14 mouse cellular contexts compared by ENCODE assay signal in the genomic region with DNA sequence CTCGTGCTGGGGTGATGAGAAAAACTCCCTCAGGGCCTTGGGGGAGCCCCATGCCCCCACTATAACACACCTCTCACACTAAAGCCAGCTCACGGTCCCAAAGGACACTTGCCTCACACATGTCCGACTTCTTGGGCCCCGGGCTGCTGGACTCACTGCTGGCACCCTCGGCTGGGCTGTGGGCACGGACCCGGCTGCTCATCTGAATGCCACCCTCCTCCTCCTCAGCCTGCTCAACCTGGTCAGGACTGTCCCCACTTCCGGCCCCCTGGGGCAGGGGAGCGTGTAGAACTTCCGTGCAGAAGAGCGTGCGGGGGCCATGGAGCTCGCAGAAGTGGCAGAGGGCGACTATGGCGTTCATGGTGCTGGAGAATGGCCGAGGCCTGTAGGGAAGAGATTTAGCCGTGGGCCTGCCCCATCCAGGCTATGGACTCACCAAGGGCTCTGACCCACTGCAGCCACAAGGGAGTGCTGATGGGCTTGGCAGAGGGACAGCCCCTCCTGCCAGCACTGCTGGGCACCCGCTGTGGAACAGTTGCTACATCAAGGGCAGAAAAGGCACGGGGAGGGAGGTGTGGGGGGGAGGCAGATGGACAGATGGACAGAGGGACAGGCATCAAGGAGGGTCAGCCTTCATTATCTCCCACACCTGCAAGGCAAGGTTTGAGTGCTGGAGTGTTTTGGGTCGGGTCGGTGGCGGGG. TPM values are rescaled to one million over a fixed set of nuclear protein-coding genes. Genes with fewer than 3 reads are reported as not detected.
DNase-seq lines count a peak whose midpoint lies in the region; ATAC-seq and TF ChIP-seq lines count a peak whose summit lies in the region.
"Had no signal": no experiment of that assay in that cellular context is flagged by ENCODE, and none has a peak within 500 bp of the region (broad histone marks: within the 10 kb centered on the region; RNA-seq: fewer than 3 reads in every experiment).

No protein-coding gene starts in this region.

- H3K27ac ChIP-seq in intestine, postnatal 0 days (ENCODE audit: low read depth, low read length) = no peak overlapping the region
- no peak overlapping the region for H3K27ac ChIP-seq in intestine, embryonic 16.5 days (ENCODE audit: low read length)
- H3K27ac ChIP-seq in brown adipose tissue, adult 24 weeks (replicated peaks; ENCODE audit: low read depth, low read length) = peak overlapping the region; percentile 35
- no peak overlapping the region for H3K27ac ChIP-seq in limb, embryonic 10.5 days
- no peak overlapping the region for H3K27ac ChIP-seq in thymus, adult 2 months (ENCODE audit: control insufficient read depth, insufficient read depth, low read length)
- H3K27ac ChIP-seq in midbrain, embryonic 11.5 days (ENCODE audit: low read depth, low read length) = no peak overlapping the region
- H3K27ac ChIP-seq: hindbrain, embryonic 15.5 days; kidney, postnatal 0 days; limb, embryonic 15.5 days; midbrain, embryonic 10.5 days had no signal

- ATAC-seq in intestine, postnatal 0 days = no peak
- no peak for ATAC-seq in intestine, embryonic 16.5 days
- ATAC-seq in midbrain, embryonic 11.5 days (ENCODE audit: low FRiP score) = no peak

- 93% methylated on average over 22 of the region's 22 CpGs for WGBS in intestine, postnatal 0 days
- WGBS in intestine, embryonic 16.5 days = 91% methylated on average over 22 of the region's 22 CpGs
- 91% methylated on average over 22 of the region's 22 CpGs for WGBS in limb, embryonic 10.5 days
- 98% methylated on average over 22 of the region's 22 CpGs for WGBS in thymus, adult 2 months
- WGBS in midbrain, embryonic 11.5 days = 92% methylated on average over 22 of the region's 22 CpGs

- H3K4me3 ChIP-seq in intestine, postnatal 0 days (ENCODE audit: low read depth, low read length) = no peak overlapping the region
- no peak overlapping the region for H3K4me3 ChIP-seq in intestine, embryonic 16.5 days (ENCODE audit: low read length)
- H3K4me3 ChIP-seq in brown adipose tissue, adult 24 weeks (ENCODE audit: insufficient read depth, low read depth, low read length) = no peak overlapping the region
- peak overlapping the region; percentile 13; the same call in 1 of the 2 replicates for H3K4me3 ChIP-seq in limb, embryonic 10.5 days
- no peak overlapping the region for H3K4me3 ChIP-seq in thymus, adult 2 months (ENCODE audit: control insufficient read depth, insufficient read depth, low read length)
- no peak overlapping the region for H3K4me3 ChIP-seq in midbrain, embryonic 11.5 days (ENCODE audit: low read depth, low read length)
- H3K4me3 ChIP-seq: erythroblast, embryonic 14.5 days; hindbrain, embryonic 15.5 days; limb, embryonic 15.5 days; midbrain, embryonic 10.5 days had no signal

- peak; percentile 85 for DNase-seq in cerebellum, adult 9-10 months
- no peak for DNase-seq in limb, embryonic 10.5 days (ENCODE audit: low spot score)
- DNase-seq in thymus, adult 2 months = no peak
- no peak for DNase-seq in midbrain, embryonic 11.5 days (ENCODE audit: low spot score, missing footprints)
- DNase-seq: embryo, embryonic 11 days; lung, postnatal 10 days had no signal

- H3K4me1 ChIP-seq in intestine, postnatal 0 days (replicated peaks; ENCODE audit: control insufficient read depth, insufficient read depth, low read length) = 0 out of 2 replicates have a peak, but pooled peaks cover 6% of the 10 kb centered on the region
- peaks cover 6% of the 10 kb centered on the region for H3K4me1 ChIP-seq in intestine, embryonic 16.5 days (ENCODE audit: control insufficient read depth, insufficient read depth, low read length)
- peaks cover 5% of the 10 kb centered on the region for H3K4me1 ChIP-seq in brown adipose tissue, adult 24 weeks (ENCODE audit: control insufficient read depth, insufficient read depth, insufficient read length, low read length)
- H3K4me1 ChIP-seq in limb, embryonic 10.5 days = peaks cover 12% of the 10 kb centered on the region
- H3K4me1 ChIP-seq in thymus, adult 2 months (replicated peaks; ENCODE audit: control insufficient read depth, insufficient read depth, low read length) = peaks cover 6% of the 10 kb centered on the region
- peaks cover 9% of the 10 kb centered on the region for H3K4me1 ChIP-seq in midbrain, embryonic 11.5 days (ENCODE audit: control insufficient read depth, insufficient read depth, low read length)

- no peak for TF ChIP-seq POLR2A in thymus, adult 2 months (IDR thresholded peaks at IDR 0.05; ENCODE audit: control insufficient read depth, extremely low read depth, insufficient read depth, low read length, poor library complexity)

- H3K9ac ChIP-seq in intestine, postnatal 0 days (ENCODE audit: low read depth, low read length) = no peak overlapping the region
- no peak overlapping the region for H3K9ac ChIP-seq in intestine, embryonic 16.5 days (ENCODE audit: low read depth, low read length)
- no peak overlapping the region for H3K9ac ChIP-seq in midbrain, embryonic 11.5 days (ENCODE audit: low read length)
- H3K9ac ChIP-seq: hindbrain, embryonic 15.5 days; limb, embryonic 15.5 days had no signal

- no peak overlapping the region for H3K4me2 ChIP-seq in intestine, postnatal 0 days (replicated peaks; ENCODE audit: low read depth)
- no peak overlapping the region for H3K4me2 ChIP-seq in intestine, embryonic 16.5 days (ENCODE audit: low read depth, low read length)
- H3K4me2 ChIP-seq in midbrain, embryonic 11.5 days = no peak overlapping the region
- H3K4me2 ChIP-seq: hindbrain, embryonic 15.5 days; limb, embryonic 15.5 days had no signal

- H3K9me3 ChIP-seq in intestine, postnatal 0 days (ENCODE audit: control insufficient read depth) = no peaks in the 10 kb centered on the region
- no peaks in the 10 kb centered on the region for H3K9me3 ChIP-seq in intestine, embryonic 16.5 days (ENCODE audit: control insufficient read depth, low read length)
- H3K9me3 ChIP-seq in limb, embryonic 10.5 days (replicated peaks) = no peaks in the 10 kb centered on the region
- no peaks in the 10 kb centered on the region for H3K9me3 ChIP-seq in midbrain, embryonic 11.5 days (ENCODE audit: control insufficient read depth, low read length)
- H3K9me3 ChIP-seq: hindbrain, embryonic 15.5 days; limb, embryonic 15.5 days; midbrain, embryonic 10.5 days had no signal

- H3K27me3 ChIP-seq in intestine, postnatal 0 days (replicated peaks; ENCODE audit: control insufficient read depth, insufficient read depth, low read length) = no peaks in the 10 kb centered on the region
- no peaks in the 10 kb centered on the region for H3K27me3 ChIP-seq in intestine, embryonic 16.5 days (replicated peaks; ENCODE audit: control insufficient read depth, insufficient read depth, low read length)
- H3K27me3 ChIP-seq in limb, embryonic 10.5 days (ENCODE audit: low read depth, poor library complexity, severe bottlenecking) = no peaks in the 10 kb centered on the region
- H3K27me3 ChIP-seq in thymus, adult 2 months (ENCODE audit: control insufficient read depth, insufficient read depth, low read length) = no peaks in the 10 kb centered on the region
- H3K27me3 ChIP-seq in midbrain, embryonic 11.5 days (ENCODE audit: control insufficient read depth, insufficient read depth, low read length) = no peaks in the 10 kb centered on the region
- H3K27me3 ChIP-seq: hindbrain, embryonic 15.5 days; limb, embryonic 15.5 days had no signal

- 0 out of 2 replicates have a peak, but pooled peaks have one; percentile 26 for TF ChIP-seq CTCF in intestine, postnatal 0 days (IDR thresholded peaks at IDR 0.05; ENCODE audit: low read depth)
- TF ChIP-seq CTCF in thymus, adult 2 months (IDR thresholded peaks at IDR 0.05; ENCODE audit: borderline replicate concordance, control insufficient read depth, extremely low read depth, insufficient read depth, low read length, poor library complexity) = no peak

- H3K36me3 ChIP-seq in intestine, postnatal 0 days (ENCODE audit: control insufficient read depth, insufficient read depth) = peaks cover 82% of the 10 kb centered on the region
- H3K36me3 ChIP-seq in intestine, embryonic 16.5 days (ENCODE audit: control insufficient read depth, insufficient read depth, low read length) = peaks cover 34% of the 10 kb centered on the region
- H3K36me3 ChIP-seq in limb, embryonic 10.5 days = peaks cover 83% of the 10 kb centered on the region
- H3K36me3 ChIP-seq in thymus, adult 2 months (ENCODE audit: control insufficient read depth, insufficient read depth, low read length) = peaks cover 47% of the 10 kb centered on the region
- peaks cover 30% of the 10 kb centered on the region for H3K36me3 ChIP-seq in midbrain, embryonic 11.5 days (ENCODE audit: control insufficient read depth, insufficient read depth, low read length)

RNA-seq across cellular contexts. Expression of a gene that starts 5.3 kb away (rescaled TPM):
- polyA plus RNA-seq in intestine, postnatal 0 days (2015; fragmentation: Nextera tagmentation; extraction: Ambion mirVana) = 36.8 and 38.1 TPM in 2 replicates
- polyA plus RNA-seq in intestine, embryonic 16.5 days (2015; fragmentation: Nextera tagmentation; extraction: Ambion mirVana) = 46.5 and 51.6 TPM in 2 replicates
- polyA plus RNA-seq in brown adipose tissue, adult 24 weeks (2012; ENCODE audit: insufficient read depth, insufficient read length, missing spikeins) = 17.9 and 27.3 TPM in 2 replicates
- 32.8 and 36.6 TPM in 2 replicates for polyA plus RNA-seq in limb, embryonic 10.5 days (2016; fragmentation: Nextera tagmentation; extraction: Ambion mirVana)
- 74.4 and 74.7 TPM in 2 replicates for polyA plus RNA-seq in thymus, adult 2 months (2012; rRNA removed)
- 27.4 and 28.2 TPM in 2 replicates for polyA plus RNA-seq in midbrain, embryonic 11.5 days (2014; fragmentation: Nextera tagmentation; extraction: Ambion mirVana)

RNA-seq across cellular contexts. Expression of a gene that starts 17.1 kb away (rescaled TPM):
- 0.67 and 0.89 TPM in 2 replicates for polyA plus RNA-seq in intestine, postnatal 0 days (2015; fragmentation: Nextera tagmentation; extraction: Ambion mirVana)
- 2.7 and 4.0 TPM in 2 replicates for polyA plus RNA-seq in intestine, embryonic 16.5 days (2015; fragmentation: Nextera tagmentation; extraction: Ambion mirVana)
- 1.3 and 3.8 TPM in 2 replicates for polyA plus RNA-seq in brown adipose tissue, adult 24 weeks (2012; ENCODE audit: insufficient read depth, insufficient read length, missing spikeins)
- 4.5 and 4.9 TPM in 2 replicates for polyA plus RNA-seq in limb, embryonic 10.5 days (2016; fragmentation: Nextera tagmentation; extraction: Ambion mirVana)
- 1.8 and 2.0 TPM in 2 replicates for polyA plus RNA-seq in thymus, adult 2 months (2012; rRNA removed)
- 0.36 and 0.79 TPM in 2 replicates for polyA plus RNA-seq in midbrain, embryonic 11.5 days (2014; fragmentation: Nextera tagmentation; extraction: Ambion mirVana)
- polyA plus RNA-seq: erythroblast, embryonic 14.5 days had no signal

RNA-seq across cellular contexts. Expression of a gene that starts 34.7 kb away (rescaled TPM):
- 19.8 and 21.0 TPM in 2 replicates for polyA plus RNA-seq in intestine, postnatal 0 days (2015; fragmentation: Nextera tagmentation; extraction: Ambion mirVana)
- polyA plus RNA-seq in intestine, embryonic 16.5 days (2015; fragmentation: Nextera tagmentation; extraction: Ambion mirVana) = 31.1 and 34.5 TPM in 2 replicates
- polyA plus RNA-seq in brown adipose tissue, adult 24 weeks (2012; ENCODE audit: insufficient read depth, insufficient read length, missing spikeins) = 32.1 and 33.2 TPM in 2 replicates
- 34.8 and 41.8 TPM in 2 replicates for polyA plus RNA-seq in limb, embryonic 10.5 days (2016; fragmentation: Nextera tagmentation; extraction: Ambion mirVana)
- 30.1 and 31.0 TPM in 2 replicates for polyA plus RNA-seq in thymus, adult 2 months (2012; rRNA removed)
- 38.8 and 40.4 TPM in 2 replicates for polyA plus RNA-seq in midbrain, embryonic 11.5 days (2014; fragmentation: Nextera tagmentation; extraction: Ambion mirVana)

RNA-seq across cellular contexts. Expression of a gene that starts 35.1 kb away (rescaled TPM):
- polyA plus RNA-seq in intestine, postnatal 0 days (2015; fragmentation: Nextera tagmentation; extraction: Ambion mirVana) = 84.4 and 85.6 TPM in 2 replicates
- 165 and 184 TPM in 2 replicates for polyA plus RNA-seq in intestine, embryonic 16.5 days (2015; fragmentation: Nextera tagmentation; extraction: Ambion mirVana)
- 105 and 106 TPM in 2 replicates for polyA plus RNA-seq in brown adipose tissue, adult 24 weeks (2012; ENCODE audit: insufficient read depth, insufficient read length, missing spikeins)
- 245 and 248 TPM in 2 replicates for polyA plus RNA-seq in limb, embryonic 10.5 days (2016; fragmentation: Nextera tagmentation; extraction: Ambion mirVana)
- 31.0 and 35.3 TPM in 2 replicates for polyA plus RNA-seq in thymus, adult 2 months (2012; rRNA removed)
- polyA plus RNA-seq in midbrain, embryonic 11.5 days (2014; fragmentation: Nextera tagmentation; extraction: Ambion mirVana) = 252 and 256 TPM in 2 replicates
